In genomic region chr12:12622712-12623292, GRCm38 (mm10) we compare ENCODE assay signal across 9 mouse cellular contexts.
DNase-seq lines count a peak whose midpoint lies in the region; ATAC-seq lines count a peak whose summit lies in the region.
"Had no signal": no experiment of that assay in that cellular context is flagged by ENCODE, and none has a peak within 500 bp of the region (broad histone marks: within the 10 kb centered on the region; RNA-seq: fewer than 3 reads in every experiment).

No protein-coding gene starts in this region.

- H3K27ac ChIP-seq in hindbrain, embryonic 15.5 days (replicated peaks), result no peak overlapping the region
- H3K27ac ChIP-seq: limb, embryonic 15.5 days had no signal

- no peak overlapping the region for H3K4me3 ChIP-seq in hindbrain, embryonic 15.5 days
- H3K4me3 ChIP-seq: limb, embryonic 15.5 days had no signal

- no peaks in the 10 kb centered on the region for H3K9me3 ChIP-seq in hindbrain, embryonic 15.5 days
- H3K9me3 ChIP-seq: limb, embryonic 15.5 days had no signal

- peaks cover 2% of the 10 kb centered on the region; the same call in 1 of the 2 replicates for H3K27me3 ChIP-seq in hindbrain, embryonic 15.5 days
- H3K27me3 ChIP-seq: limb, embryonic 15.5 days had no signal

- H3K4me1 ChIP-seq in hindbrain, embryonic 15.5 days (replicated peaks), result peaks cover 9% of the 10 kb centered on the region; the same call in 1 of the 2 replicates
- H3K4me1 ChIP-seq: limb, embryonic 15.5 days had no signal

- WGBS in hindbrain, embryonic 15.5 days, result 12% methylated on average over 5 of the region's 5 CpGs

- peak; percentile 53 for DNase-seq in WW6 (ENCODE audit: low read depth, low spot score)
- DNase-seq in cerebellum, adult 9-11 months, result peak; percentile 58
- peak; percentile 70 to 79 for DNase-seq in frontal cortex, postnatal 10 days (ENCODE audit: low spot score in 2 of 2)
- DNase-seq in layer of hippocampus, postnatal 25 days (ENCODE audit: extremely low spot score in 1 of 2, low spot score in 1 of 2), result peak; percentile 65 to 93
- peak; percentile 91 for DNase-seq in lung, postnatal 14 days
- peak; percentile 80 for DNase-seq in right cerebral cortex, adult 18-20 months
- DNase-seq in urinary bladder, postnatal 14 days (ENCODE audit: low spot score), result peak; percentile 79

- H3K36me3 ChIP-seq in hindbrain, embryonic 15.5 days, result no peaks in the 10 kb centered on the region
- H3K36me3 ChIP-seq: limb, embryonic 15.5 days had no signal

- H3K9ac ChIP-seq in hindbrain, embryonic 15.5 days, result no peak overlapping the region
- H3K9ac ChIP-seq: limb, embryonic 15.5 days had no signal

- no peak overlapping the region for H3K4me2 ChIP-seq in hindbrain, embryonic 15.5 days
- H3K4me2 ChIP-seq: limb, embryonic 15.5 days had no signal

- ATAC-seq in hindbrain, embryonic 15.5 days (ENCODE audit: low FRiP score, low read depth), result peak; percentile 89
